In genomic region chr7:67797065-67797464, GRCm38 (mm10) we compare ENCODE assay signal across 18 mouse cellular contexts. TPM values are rescaled to one million over a fixed set of nuclear protein-coding genes. Genes with fewer than 3 reads are reported as not detected.
A peak's percentile ranks its signal among the peaks of the same experiment; 100 is the strongest.
DNase-seq lines count a peak whose midpoint lies in the region; ATAC-seq lines count a peak whose summit lies in the region.
"Had no signal": no experiment of that assay in that cellular context is flagged by ENCODE, and none has a peak within 500 bp of the region (broad histone marks: within the 10 kb centered on the region; RNA-seq: fewer than 3 reads in every experiment).

No protein-coding gene starts in this region.

- peaks cover 13% of the 10 kb centered on the region for H3K4me1 ChIP-seq in limb, embryonic 15.5 days
- H3K4me1 ChIP-seq in limb, embryonic 10.5 days, result peaks cover 4% of the 10 kb centered on the region
- peaks cover 14% of the 10 kb centered on the region; the same call in 1 of the 2 replicates for H3K4me1 ChIP-seq in heart, embryonic 15.5 days (replicated peaks)

- 0 out of 2 replicates have a peak, but pooled peaks cover 8% of the 10 kb centered on the region for H3K27me3 ChIP-seq in limb, embryonic 15.5 days
- peaks cover 2% of the 10 kb centered on the region for H3K27me3 ChIP-seq in limb, embryonic 10.5 days (ENCODE audit: low read depth, poor library complexity, severe bottlenecking)
- H3K27me3 ChIP-seq in heart, embryonic 15.5 days, result no peaks in the 10 kb centered on the region

- intact Hi-C loops in left cerebral cortex, postnatal 14 days (cut with DNase I), result no loop called here

- no peak overlapping the region for H3K4me3 ChIP-seq in limb, embryonic 15.5 days
- no peak overlapping the region for H3K4me3 ChIP-seq in limb, embryonic 10.5 days
- H3K4me3 ChIP-seq in heart, embryonic 15.5 days, result no peak overlapping the region; the same call in 1 of the 2 replicates
- H3K4me3 ChIP-seq: erythroblast, embryonic 14.5 days had no signal

- peak; percentile 84 for DNase-seq in heart, adult 11 months
- no peak for DNase-seq in heart, adult 9 months (ENCODE audit: low spot score in 2 of 2)
- no peak for DNase-seq in limb, embryonic 10.5 days (ENCODE audit: low spot score)
- DNase-seq in left cerebral cortex, postnatal 14 days (ENCODE audit: low spot score in 2 of 2), result no peak
- no peak for DNase-seq in ovary, postnatal 36 days (ENCODE audit: low spot score)
- DNase-seq: cerebellum, adult 8-10 months; forebrain, postnatal 0 days; kidney, adult 8-10 months; kidney, postnatal 14 days; lung, adult 18-20 months; lung, postnatal 36 days; thymus, postnatal 36 days had no signal

- no peaks in the 10 kb centered on the region for H3K9me3 ChIP-seq in limb, embryonic 15.5 days
- no peaks in the 10 kb centered on the region for H3K9me3 ChIP-seq in limb, embryonic 10.5 days (replicated peaks)
- no peaks in the 10 kb centered on the region for H3K9me3 ChIP-seq in heart, embryonic 15.5 days (replicated peaks)

- ATAC-seq in limb, embryonic 15.5 days (ENCODE audit: insufficient number of reproducible peaks, low FRiP score, low TSS enrichment, low read depth), result no peak
- ATAC-seq in heart, embryonic 15.5 days (replicated peaks; ENCODE audit: insufficient number of reproducible peaks, insufficient read depth, low FRiP score, low read depth), result peak; percentile 67; the same call in 1 of the 2 replicates
- ATAC-seq: forebrain, postnatal 0 days had no signal

- no peak overlapping the region for H3K9ac ChIP-seq in limb, embryonic 15.5 days
- no peak overlapping the region for H3K9ac ChIP-seq in heart, embryonic 15.5 days
- H3K9ac ChIP-seq: forebrain, postnatal 0 days had no signal

- WGBS in limb, embryonic 15.5 days, result 37% methylated on average over 8 of the region's 8 CpGs
- 25% methylated on average over 8 of the region's 8 CpGs for WGBS in limb, embryonic 10.5 days
- 11% methylated on average over 8 of the region's 8 CpGs for WGBS in heart, embryonic 15.5 days

- H3K4me2 ChIP-seq in limb, embryonic 15.5 days, result 0 out of 2 replicates have a peak overlapping the region, but pooled peaks have one; percentile 17
- H3K4me2 ChIP-seq in heart, embryonic 15.5 days, result peak overlapping the region; percentile 52
- H3K4me2 ChIP-seq: liver, embryonic 11.5 days had no signal

- no peaks in the 10 kb centered on the region for H3K36me3 ChIP-seq in limb, embryonic 15.5 days
- no peaks in the 10 kb centered on the region for H3K36me3 ChIP-seq in limb, embryonic 10.5 days
- no peaks in the 10 kb centered on the region for H3K36me3 ChIP-seq in heart, embryonic 15.5 days

- 0 out of 2 replicates have a peak overlapping the region, but pooled peaks have one; percentile 7 for H3K27ac ChIP-seq in limb, embryonic 15.5 days
- no peak overlapping the region for H3K27ac ChIP-seq in limb, embryonic 10.5 days
- peak overlapping the region; percentile 74 for H3K27ac ChIP-seq in heart, embryonic 15.5 days

RNA-seq across cellular contexts. Expression of gene Synm, which starts 37.5 kb away (rescaled TPM):
- 1.8 TPM in 2 replicates for polyA plus RNA-seq in limb, embryonic 15.5 days (2015; fragmentation: Nextera tagmentation; extraction: Ambion mirVana)
- 0.15 and 0.29 TPM in 2 replicates for polyA plus RNA-seq in limb, embryonic 10.5 days (2016; fragmentation: Nextera tagmentation; extraction: Ambion mirVana)
- polyA plus RNA-seq in heart, embryonic 15.5 days (2015; fragmentation: Nextera tagmentation; extraction: Ambion mirVana), result 2.5 and 3.1 TPM in 2 replicates
- 10 to 100 TPM; 20.9 to 23.0 TPM for total RNA-seq in left cerebral cortex, postnatal 14 days (2021)
- total RNA-seq: CH12.LX, MEL had no signal
